In genomic region chr5:43590311-43590731, GRCm38 (mm10) we compare ENCODE assay signal across 11 mouse cellular contexts.
A peak's percentile ranks its signal among the peaks of the same experiment; 100 is the strongest.
DNase-seq lines count a peak whose midpoint lies in the region; ATAC-seq lines count a peak whose summit lies in the region.
"Had no signal": no experiment of that assay in that cellular context is flagged by ENCODE, and none has a peak within 500 bp of the region (broad histone marks: within the 10 kb centered on the region; RNA-seq: fewer than 3 reads in every experiment).

No protein-coding gene starts in this region.

- H3K4me2 ChIP-seq in hindbrain, embryonic 14.5 days (replicated peaks): no peak overlapping the region
- H3K4me2 ChIP-seq in hindbrain, embryonic 12.5 days (replicated peaks): no peak overlapping the region
- H3K4me2 ChIP-seq in heart, embryonic 15.5 days: no peak overlapping the region
- H3K4me2 ChIP-seq: embryonic facial prominence, embryonic 15.5 days; limb, embryonic 12.5 days; neural tube, embryonic 12.5 days had no signal

- H3K27ac ChIP-seq in hindbrain, embryonic 14.5 days: no peak overlapping the region
- no peak overlapping the region for H3K27ac ChIP-seq in hindbrain, embryonic 12.5 days
- H3K27ac ChIP-seq in heart, embryonic 15.5 days: 0 out of 2 replicates have a peak overlapping the region, but pooled peaks have one; percentile 1
- H3K27ac ChIP-seq: embryonic facial prominence, embryonic 15.5 days; limb, embryonic 12.5 days; neural tube, embryonic 12.5 days had no signal

- H3K4me1 ChIP-seq in hindbrain, embryonic 14.5 days (replicated peaks; ENCODE audit: control insufficient read depth, insufficient read depth, low read length): no peaks in the 10 kb centered on the region
- H3K4me1 ChIP-seq in hindbrain, embryonic 12.5 days: no peaks in the 10 kb centered on the region
- no peaks in the 10 kb centered on the region for H3K4me1 ChIP-seq in heart, embryonic 15.5 days (replicated peaks)
- H3K4me1 ChIP-seq: neural tube, embryonic 12.5 days had no signal

- DNase-seq in hindbrain, embryonic 14.5 days (ENCODE audit: low spot score): no peak
- DNase-seq in retina, postnatal 7 days (ENCODE audit: low read depth, low spot score): peak; percentile 5
- no peak for DNase-seq in retina, embryonic 14.5 days (ENCODE audit: low spot score)
- no peak for DNase-seq in thymus, postnatal 14 days
- DNase-seq in kidney, postnatal 14 days: no peak
- DNase-seq: kidney, postnatal 10 days had no signal

- 75% methylated on average over 2 of the region's 2 CpGs for WGBS in hindbrain, embryonic 14.5 days
- 89% methylated on average over 2 of the region's 2 CpGs for WGBS in hindbrain, embryonic 12.5 days
- 83% methylated on average over 2 of the region's 2 CpGs for WGBS in heart, embryonic 15.5 days

- H3K9ac ChIP-seq in hindbrain, embryonic 14.5 days: no peak overlapping the region
- no peak overlapping the region for H3K9ac ChIP-seq in hindbrain, embryonic 12.5 days
- H3K9ac ChIP-seq in heart, embryonic 15.5 days: no peak overlapping the region
- H3K9ac ChIP-seq: embryonic facial prominence, embryonic 15.5 days; limb, embryonic 12.5 days; neural tube, embryonic 12.5 days had no signal

- no peaks in the 10 kb centered on the region for H3K36me3 ChIP-seq in hindbrain, embryonic 14.5 days (replicated peaks; ENCODE audit: control insufficient read depth, insufficient read depth)
- H3K36me3 ChIP-seq in hindbrain, embryonic 12.5 days: no peaks in the 10 kb centered on the region
- H3K36me3 ChIP-seq in heart, embryonic 15.5 days: no peaks in the 10 kb centered on the region
- H3K36me3 ChIP-seq: embryonic facial prominence, embryonic 15.5 days; limb, embryonic 12.5 days; neural tube, embryonic 12.5 days had no signal

- no peak overlapping the region for H3K4me3 ChIP-seq in hindbrain, embryonic 14.5 days (replicated peaks; ENCODE audit: low read length)
- no peak overlapping the region for H3K4me3 ChIP-seq in hindbrain, embryonic 12.5 days
- H3K4me3 ChIP-seq in heart, embryonic 15.5 days: no peak overlapping the region
- H3K4me3 ChIP-seq: embryonic facial prominence, embryonic 15.5 days; limb, embryonic 12.5 days; neural tube, embryonic 12.5 days had no signal

- 0 out of 2 replicates have a peak, but pooled peaks have one; percentile 11 for ATAC-seq in hindbrain, embryonic 14.5 days (ENCODE audit: low FRiP score)
- ATAC-seq in hindbrain, embryonic 12.5 days (ENCODE audit: low FRiP score): no peak
- no peak for ATAC-seq in heart, embryonic 15.5 days (replicated peaks; ENCODE audit: insufficient number of reproducible peaks, insufficient read depth, low FRiP score, low read depth)

- H3K27me3 ChIP-seq in hindbrain, embryonic 14.5 days (ENCODE audit: control insufficient read depth, insufficient read depth, low read length): no peaks in the 10 kb centered on the region
- no peaks in the 10 kb centered on the region for H3K27me3 ChIP-seq in hindbrain, embryonic 12.5 days
- H3K27me3 ChIP-seq in heart, embryonic 15.5 days: no peaks in the 10 kb centered on the region
- H3K27me3 ChIP-seq: embryonic facial prominence, embryonic 15.5 days; limb, embryonic 12.5 days; neural tube, embryonic 12.5 days had no signal

- no peaks in the 10 kb centered on the region for H3K9me3 ChIP-seq in hindbrain, embryonic 14.5 days (ENCODE audit: control insufficient read depth, low read length)
- H3K9me3 ChIP-seq in hindbrain, embryonic 12.5 days (replicated peaks): no peaks in the 10 kb centered on the region
- H3K9me3 ChIP-seq in heart, embryonic 15.5 days (replicated peaks): no peaks in the 10 kb centered on the region
- H3K9me3 ChIP-seq: embryonic facial prominence, embryonic 15.5 days; limb, embryonic 12.5 days; neural tube, embryonic 12.5 days had no signal
